Mouse (Mus musculus): ENCODE measurements around the gene Gm10570.

The Gm10570 gene

DNA sequence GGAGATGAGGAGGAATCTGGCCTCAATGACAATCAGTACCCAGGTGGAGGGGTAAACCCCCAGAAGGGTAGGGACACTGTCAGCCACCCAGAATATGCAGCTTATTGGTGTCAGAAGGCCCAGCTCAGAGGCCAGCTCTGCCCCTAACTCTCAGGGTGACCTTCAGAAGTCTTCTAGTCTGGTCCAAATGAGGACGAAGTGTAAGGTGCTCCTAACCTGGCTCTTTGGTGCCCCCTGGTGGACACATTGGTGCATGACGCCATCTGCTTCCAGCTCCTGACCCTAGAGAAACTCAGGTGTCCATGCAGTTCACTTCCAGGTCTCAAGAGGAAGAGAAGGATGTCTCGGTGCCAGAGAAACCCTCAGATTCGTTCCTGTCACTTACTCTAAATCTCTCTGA, 16.2 kb downstream of the Gm10570 start:
- TF ChIP-seq GATA4 (IDR thresholded peaks at IDR 0.05; ENCODE audit: insufficient replicate concordance, low read length), result no peak

DNA sequence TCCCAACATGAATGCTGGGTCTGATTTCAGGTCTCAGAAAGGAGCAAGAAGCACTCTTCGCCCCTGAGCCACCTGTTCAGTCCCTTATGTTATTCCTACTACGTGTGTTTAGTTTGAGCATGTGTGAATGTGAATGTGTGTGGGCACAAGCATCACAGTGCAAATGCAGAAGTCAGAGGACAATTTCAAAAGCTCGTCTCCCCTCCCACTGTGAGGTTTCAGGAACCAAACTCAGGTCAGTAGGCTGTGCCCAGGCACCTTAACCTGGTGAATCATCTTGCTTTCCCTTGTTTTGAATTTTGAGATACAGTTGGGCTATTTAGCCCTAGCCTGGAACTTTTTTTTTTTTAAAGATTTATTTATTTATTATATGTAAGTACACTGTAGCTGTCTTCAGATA, 18.6 kb downstream of the Gm10570 start:
- TF ChIP-seq GATA4 (IDR thresholded peaks at IDR 0.05; ENCODE audit: insufficient replicate concordance, low read length), result no peak

DNA sequence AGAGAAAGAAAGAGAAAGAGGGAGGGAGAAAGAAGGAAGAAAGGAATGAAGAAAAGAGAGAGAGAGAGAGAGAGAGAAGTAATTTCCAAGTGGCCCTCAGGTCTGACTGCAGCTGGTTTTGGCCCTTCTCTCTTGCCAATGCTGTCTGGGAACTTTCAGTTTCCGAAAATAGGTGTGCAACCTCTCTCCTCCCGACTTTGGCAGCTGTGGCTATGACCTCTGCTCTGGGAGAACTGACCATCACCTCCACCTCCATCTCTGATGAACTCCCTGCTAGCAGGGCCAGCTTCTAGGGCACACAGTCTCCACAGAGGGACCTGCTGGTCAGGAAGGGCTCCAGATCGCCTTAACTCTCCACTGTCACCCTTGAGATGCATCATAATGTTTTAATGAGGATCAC, 21.9 kb downstream of the Gm10570 start:
- TF ChIP-seq GATA4 (IDR thresholded peaks at IDR 0.05; ENCODE audit: insufficient replicate concordance, low read length), result no peak

DNA sequence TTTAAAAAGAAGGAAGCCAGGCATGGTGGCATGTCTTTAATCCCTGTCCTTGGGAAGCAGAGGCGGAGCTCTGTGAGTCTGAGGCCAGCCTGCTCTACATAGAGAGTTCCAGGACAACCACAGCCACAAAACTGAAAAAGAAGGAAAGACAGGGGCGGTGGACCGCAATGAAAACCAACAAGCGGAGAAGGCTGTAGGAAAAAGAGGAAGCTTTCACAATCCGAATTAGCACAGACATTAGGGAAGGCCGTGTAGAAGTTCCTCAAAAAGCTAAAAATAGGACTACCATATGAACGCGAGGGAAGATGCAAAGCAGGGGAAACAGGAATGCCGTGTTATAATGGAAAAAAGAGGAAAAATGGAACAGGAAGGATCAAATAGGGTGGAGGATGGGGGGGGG, 24.6 kb downstream of the Gm10570 start:
- TF ChIP-seq GATA4 (IDR thresholded peaks at IDR 0.05; ENCODE audit: insufficient replicate concordance, low read length), result no peak

DNA sequence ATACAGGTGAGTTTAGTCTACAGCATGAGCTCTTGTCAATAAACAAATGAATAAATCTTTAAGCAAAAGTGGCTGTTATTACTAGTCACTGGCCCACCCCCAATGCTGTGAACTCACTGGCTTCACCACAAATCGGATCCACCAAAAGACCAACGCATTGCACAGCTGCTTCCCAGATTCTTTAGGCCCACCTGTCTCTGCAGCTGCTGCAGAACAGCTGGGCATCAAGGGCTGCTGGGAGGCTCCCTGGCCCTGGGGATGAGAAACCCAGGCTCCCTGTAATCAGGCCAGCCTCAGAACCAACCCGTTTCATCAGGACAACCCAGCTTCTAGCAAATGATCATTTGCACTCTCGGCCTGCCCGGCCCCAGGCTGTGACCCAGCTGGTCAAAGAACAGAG, 25.6 kb downstream of the Gm10570 start:
- no peak for TF ChIP-seq GATA4 (IDR thresholded peaks at IDR 0.05; ENCODE audit: insufficient replicate concordance, low read length)

DNA sequence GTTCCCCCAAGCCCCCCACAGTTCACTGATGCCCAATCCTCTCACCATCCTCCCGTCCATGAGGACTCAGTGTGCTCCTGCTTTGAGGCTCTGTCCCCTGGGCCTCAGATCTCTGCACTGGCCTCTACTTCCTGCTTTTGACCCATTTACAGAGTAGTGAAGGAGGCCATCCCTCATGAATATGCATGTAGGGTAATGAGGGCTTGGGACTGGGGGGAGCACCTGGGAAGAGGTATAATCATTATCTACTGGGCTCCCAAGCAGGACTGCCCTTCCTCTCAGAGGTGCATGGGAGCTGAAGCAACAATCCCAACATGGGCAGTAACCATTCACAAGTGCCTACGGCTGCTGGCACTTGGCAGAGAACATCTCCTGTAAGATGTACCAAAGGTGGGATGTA, 29.4 kb downstream of the Gm10570 start, which contains the start of gene Serinc2:
Serinc2 (minus strand) TSS at position 101 of the 400 bp plus-strand sequence.
- TF ChIP-seq GATA4 (IDR thresholded peaks at IDR 0.05; ENCODE audit: insufficient replicate concordance, low read length), result no peak

DNA sequence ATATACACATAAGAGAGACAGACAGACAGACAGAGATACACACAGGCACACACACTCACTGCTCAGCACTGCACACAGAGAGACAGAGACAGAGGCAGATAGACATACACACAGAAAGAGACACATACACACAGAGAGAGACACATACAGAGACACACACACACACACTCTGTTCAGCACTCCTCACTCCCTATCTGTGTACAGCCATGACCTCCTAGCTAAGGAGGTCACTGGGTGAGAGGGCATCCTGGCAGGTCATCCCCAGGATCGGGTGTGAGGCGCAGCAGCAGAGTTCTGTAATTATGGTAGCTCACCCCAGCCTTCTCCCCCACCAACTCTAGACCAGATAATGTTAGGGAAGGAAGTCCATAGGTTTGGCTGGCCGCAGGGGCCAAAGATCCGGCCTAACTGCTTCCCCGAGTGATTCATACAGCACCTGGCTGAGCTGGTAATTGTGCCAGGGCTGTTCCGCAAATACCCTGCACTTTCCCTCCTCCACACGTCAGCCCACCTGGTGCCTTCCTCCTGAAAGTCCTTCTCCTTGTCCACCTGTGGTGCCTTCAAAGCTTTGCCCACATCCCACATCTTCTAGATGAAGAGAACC, 31.8 kb downstream of the Gm10570 start:
- no peak for TF ChIP-seq GATA4 (IDR thresholded peaks at IDR 0.05; ENCODE audit: insufficient replicate concordance, low read length)

DNA sequence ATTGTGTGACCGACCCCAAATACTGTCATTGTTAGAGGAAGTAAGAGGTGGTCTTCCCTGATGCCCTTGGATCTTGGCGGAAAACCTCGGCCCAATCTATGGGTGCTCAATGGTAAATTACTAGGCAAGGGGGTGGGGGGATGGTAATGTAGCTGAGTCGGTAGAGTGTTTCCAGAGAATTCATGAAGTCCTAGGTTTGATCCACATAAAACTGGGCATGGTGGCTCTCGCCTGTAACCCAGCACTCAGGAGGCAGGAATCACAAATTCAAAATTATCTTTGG, 32.7 kb downstream of the Gm10570 start:
- no peak for TF ChIP-seq GATA4 (IDR thresholded peaks at IDR 0.05; ENCODE audit: insufficient replicate concordance, low read length)

DNA sequence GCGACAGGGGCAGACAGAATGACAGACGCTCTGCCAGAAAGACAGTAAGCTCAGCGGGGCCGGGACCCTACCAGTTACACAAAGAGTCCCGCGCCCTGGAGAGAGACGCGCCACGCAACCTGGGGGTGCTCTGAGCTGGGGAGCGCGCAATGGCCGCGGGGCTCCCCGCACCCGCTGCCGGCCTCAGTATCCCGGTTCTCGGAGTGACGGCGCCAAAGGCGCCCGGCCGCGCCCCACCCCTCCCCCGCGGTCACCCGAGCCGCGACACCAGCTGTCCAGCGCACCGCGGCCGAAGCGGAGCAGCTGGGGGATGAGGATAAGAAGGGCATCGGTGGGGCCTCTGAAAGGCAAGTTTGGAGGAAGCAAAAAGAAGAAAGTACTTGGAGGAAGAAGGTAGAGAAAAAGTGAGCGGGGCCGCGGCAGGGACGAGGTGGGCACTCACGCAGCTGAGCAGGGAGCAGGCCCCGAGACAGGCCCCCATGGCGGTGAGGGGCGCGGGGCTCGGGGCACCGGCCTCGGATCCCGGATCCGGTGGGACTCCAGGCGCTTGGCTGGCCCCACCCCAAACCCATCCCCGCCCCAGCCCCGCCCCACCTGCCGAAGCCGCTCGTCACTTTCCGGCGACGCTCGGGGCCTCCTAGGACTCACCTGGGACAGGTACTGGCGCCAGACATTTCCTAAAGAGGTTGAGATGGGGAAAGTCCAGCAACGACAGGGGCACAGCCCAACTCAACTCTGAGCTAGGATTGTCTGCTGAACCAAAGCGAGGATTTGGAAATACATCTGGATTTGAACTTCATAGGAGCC, 33.3 kb downstream of the Gm10570 start:
- TF ChIP-seq GATA4 (IDR thresholded peaks at IDR 0.05; ENCODE audit: insufficient replicate concordance, low read length), result no peak

DNA sequence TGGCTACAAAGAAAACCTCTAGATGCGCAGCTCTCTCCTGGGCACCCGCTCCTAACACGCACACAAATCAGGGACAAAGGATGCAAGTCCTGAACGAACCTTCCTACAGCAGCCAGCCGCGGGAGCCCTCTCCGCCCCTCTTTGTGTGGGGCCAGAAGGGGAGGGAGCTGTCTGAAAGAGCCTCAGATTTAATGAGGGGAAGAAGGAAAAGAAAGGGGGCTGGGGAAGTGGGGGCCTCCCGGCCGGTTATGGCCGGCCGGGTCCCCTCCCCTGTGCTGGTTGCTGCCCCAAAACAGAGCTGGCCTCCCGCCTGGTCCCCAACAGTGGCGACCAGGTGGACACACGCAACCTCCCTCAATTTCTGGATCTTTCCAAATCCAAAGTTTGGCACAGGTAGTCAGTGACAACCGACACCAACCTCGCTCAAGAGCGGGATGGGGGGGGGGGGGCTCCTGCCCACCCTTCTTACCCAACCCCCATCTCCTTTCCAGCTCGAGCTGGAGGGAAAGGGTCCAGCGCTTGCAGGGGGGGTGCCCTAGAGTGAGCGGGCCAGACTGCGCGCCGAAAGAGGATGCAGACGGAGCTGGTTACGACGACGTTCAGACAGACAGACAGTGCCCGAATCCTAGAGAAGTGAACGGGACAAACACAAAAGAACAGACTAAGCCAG, 34.0 kb downstream of the Gm10570 start:
- no peak for TF ChIP-seq GATA4 (IDR thresholded peaks at IDR 0.05; ENCODE audit: insufficient replicate concordance, low read length)

DNA sequence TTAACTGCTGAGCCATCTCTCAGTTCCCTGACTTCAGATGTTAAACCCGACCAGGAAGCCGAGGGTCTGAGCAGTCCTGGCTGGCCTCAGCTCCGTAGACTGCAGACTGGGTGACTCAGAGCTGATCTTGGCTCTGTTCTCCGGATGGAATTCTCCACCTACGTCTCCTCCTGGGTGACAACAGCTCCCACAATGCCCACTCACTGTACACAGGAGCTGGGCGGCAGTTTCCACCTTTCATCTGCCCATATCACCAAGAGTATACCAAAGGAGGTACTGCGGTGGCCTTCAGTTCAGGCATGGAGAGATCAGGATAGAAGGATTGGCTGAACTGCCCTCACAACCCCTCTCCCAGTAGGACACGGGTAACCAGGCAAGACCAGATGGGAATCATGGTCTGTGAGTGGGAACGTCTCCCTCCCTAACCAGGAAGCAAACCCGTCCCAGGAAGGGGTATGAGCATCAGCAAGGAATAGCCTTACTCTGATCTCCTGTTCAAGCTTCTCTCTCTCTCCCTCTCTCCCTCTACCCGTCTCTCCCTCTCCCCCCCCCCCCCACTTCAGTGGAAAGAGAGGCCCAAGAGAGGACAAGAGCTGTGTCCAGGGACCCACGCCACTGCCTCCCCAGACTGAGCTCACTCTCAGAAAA, 34.7 kb downstream of the Gm10570 start:
- no peak for TF ChIP-seq GATA4 (IDR thresholded peaks at IDR 0.05; ENCODE audit: insufficient replicate concordance, low read length)

DNA sequence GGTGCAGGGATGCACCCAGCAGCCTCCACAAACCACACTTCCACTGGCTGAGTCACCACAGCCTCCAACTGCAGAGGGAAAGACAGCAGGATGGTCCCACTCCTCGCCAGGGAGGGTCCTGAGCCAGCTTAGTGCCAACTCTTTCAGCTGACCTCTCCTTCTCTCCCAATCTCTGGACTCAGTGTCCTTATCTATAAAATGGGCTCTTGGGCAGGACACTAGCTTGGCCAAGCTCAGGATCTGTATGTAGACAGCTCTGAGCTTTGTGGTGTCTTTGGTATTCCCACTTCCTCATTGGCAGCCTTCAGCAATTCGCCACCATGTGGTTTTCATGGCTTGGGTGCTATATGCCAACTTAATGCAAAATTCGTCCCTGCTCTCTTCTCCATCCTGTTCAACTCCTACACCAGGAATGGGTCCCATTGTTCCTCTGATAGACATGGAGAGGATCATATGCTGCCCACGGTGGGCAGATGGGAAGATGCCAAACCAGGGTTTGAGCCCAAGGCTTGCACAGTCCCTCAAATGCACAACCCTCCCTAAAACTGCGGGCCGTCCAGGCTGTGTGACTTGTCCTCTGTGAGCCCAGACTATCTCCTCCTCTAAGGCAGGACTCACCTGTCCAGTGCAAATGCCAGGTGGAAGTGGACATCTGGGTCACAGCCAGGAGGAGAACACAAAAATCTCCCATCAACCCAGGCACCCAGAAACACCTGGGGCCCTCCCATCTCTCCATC, 37.7 kb downstream of the Gm10570 start:
- TF ChIP-seq GATA4 (IDR thresholded peaks at IDR 0.05; ENCODE audit: insufficient replicate concordance, low read length), result no peak

DNA sequence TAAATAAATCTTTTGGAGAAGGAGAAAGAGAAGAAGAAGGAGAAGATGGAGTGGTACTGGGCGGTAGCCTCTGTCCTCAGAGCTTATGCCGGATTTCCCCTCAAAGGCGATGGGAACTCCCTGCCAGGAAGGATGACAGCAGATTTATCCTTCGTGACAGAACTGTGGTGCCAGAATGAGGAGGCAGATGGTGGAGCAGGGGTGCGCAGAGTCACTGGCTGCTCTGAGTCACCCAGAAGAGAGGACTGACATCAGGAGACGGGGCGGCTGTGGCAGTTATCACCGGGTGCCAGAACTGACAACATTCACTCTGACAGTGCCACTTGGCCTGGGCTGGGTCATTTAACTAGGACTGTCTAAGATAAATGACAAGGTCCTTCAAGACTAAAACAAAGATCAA, 38.4 kb downstream of the Gm10570 start:
- TF ChIP-seq GATA4 (IDR thresholded peaks at IDR 0.05; ENCODE audit: insufficient replicate concordance, low read length), result no peak

DNA sequence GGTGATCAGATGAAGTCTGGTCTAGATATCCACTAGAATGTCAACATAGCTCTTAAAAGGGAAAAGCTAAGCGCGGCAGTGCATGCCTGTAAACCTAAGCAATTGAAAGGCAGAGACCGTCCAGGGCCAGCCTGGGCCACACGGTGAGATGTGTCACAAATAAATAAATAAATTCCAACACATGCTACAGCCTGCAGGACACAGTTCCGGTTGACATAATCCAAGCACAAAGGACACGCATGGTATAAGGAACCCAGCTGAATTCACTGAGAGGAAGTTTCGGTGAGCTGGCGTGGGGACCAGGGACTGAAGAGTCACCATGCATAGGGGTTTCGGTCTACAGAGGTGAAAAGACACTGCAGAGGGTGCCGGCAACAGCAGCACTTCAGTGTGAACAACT, 39.7 kb downstream of the Gm10570 start:
- no peak for TF ChIP-seq GATA4 (IDR thresholded peaks at IDR 0.05; ENCODE audit: insufficient replicate concordance, low read length)

DNA sequence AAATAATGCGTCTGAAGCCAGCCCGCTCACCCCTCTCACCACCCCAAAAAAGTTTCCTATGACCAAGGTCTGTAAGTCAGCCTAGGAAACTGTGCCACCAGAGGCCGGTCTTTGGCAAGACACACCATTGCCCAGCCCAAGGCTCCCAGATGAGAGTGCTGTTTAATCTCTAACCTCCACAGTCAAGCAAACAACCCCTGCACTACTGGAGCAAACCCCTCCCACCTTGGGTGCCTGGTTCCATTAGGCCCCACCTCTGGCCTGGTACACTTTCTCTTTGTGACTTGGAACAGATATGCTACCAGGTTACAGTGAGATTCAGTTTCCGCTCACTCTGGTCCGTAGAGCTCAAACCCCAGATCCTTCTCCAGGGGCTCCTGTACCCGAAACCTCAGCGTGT, 41.4 kb downstream of the Gm10570 start:
- no peak for TF ChIP-seq GATA4 (IDR thresholded peaks at IDR 0.05; ENCODE audit: insufficient replicate concordance, low read length)
